Mouse (Mus musculus) spleen, adult 2 months (tissue): ENCODE data around the gene Vax1. TPM values are rescaled to one million over a fixed set of nuclear protein-coding genes. Genes with fewer than 3 reads are reported as not detected.

ENCODE experiments used
- DNase-seq, 2 experiments: peaks; one replicate each; pipeline versions ENCODE4 v3.0.0 to v3.0.0-alpha.2; 2012 to 2021; ENCODE audit warnings: low spot score in 2 of 2, low read depth in 1 of 2
- H3K27ac ChIP-seq: fragments of 200-500 bp; 2 replicates; pipeline ENCODE4 v1.5.1; 2012; ENCODE audit warnings: low read length, inconsistent platforms; ENCODE audit not compliant: insufficient read depth
- H3K27me3 ChIP-seq: fragments of 200-500 bp; 2 replicates; pipeline ENCODE4 v1.6.1; 2012; ENCODE audit warnings: mild to moderate bottlenecking, moderate library complexity, low read length, inconsistent platforms; ENCODE audit not compliant: control insufficient read depth, insufficient read depth
- H3K36me3 ChIP-seq: fragments of 200-500 bp; 2 replicates; pipeline ENCODE4 v1.6.1; 2012; ENCODE audit warnings: mild to moderate bottlenecking, low read length, inconsistent platforms; ENCODE audit not compliant: control insufficient read depth, insufficient read depth
- H3K4me1 ChIP-seq: fragments of 200-500 bp; 2 replicates; pipeline ENCODE4 v1.6.1; 2011; ENCODE audit warnings: inconsistent platforms; ENCODE audit not compliant: control insufficient read depth, insufficient read depth, insufficient read length
- H3K4me3 ChIP-seq: fragments of 200-500 bp; 2 replicates; pipeline ENCODE4 v1.5.1; 2011; ENCODE audit warnings: mild to moderate bottlenecking, inconsistent platforms; ENCODE audit not compliant: insufficient read depth, insufficient read length; ENCODE audit errors: extremely low read depth
- CTCF ChIP-seq: fragments of 200-500 bp; IDR thresholded peaks from 2 replicates; pipeline ENCODE4 v1.5.1; 2011; ENCODE audit warnings: mild to moderate bottlenecking, inconsistent platforms; ENCODE audit not compliant: insufficient read depth, insufficient read length, insufficient replicate concordance; ENCODE audit errors: extremely low read depth
- POLR2A ChIP-seq: fragments of 200-500 bp; IDR thresholded peaks from 2 replicates; pipeline ENCODE4 v1.6.1; 2011; ENCODE audit warnings: low read depth, low read length, inconsistent platforms
- WGBS: fragments of 180-500 bp; shearing (Covaris S2); methylation state at CpG from one replicate; pipeline ENCODE4 v1.1.7; 2018; 5-methylcytosine and 5-hydroxymethylcytosine counted together
- polyA plus RNA-seq: library from polyadenylated mRNA; depleted of rRNA; stranded (reverse); fragments of >200 nt; gene quantifications from 2 replicates; pipeline ENCODE4 v1.2.3, GENCODE M21; 2012; rRNA removed

Vax1 gene
- not detected in 2 replicates for polyA plus RNA-seq

- 4% methylated on average over 54 of the region's 54 CpGs for WGBS
- TF ChIP-seq POLR2A (no peak), CTCF (no peak)
- H3K27ac ChIP-seq = no peak within 1 kb of the TSS
- no peak within 1 kb of the TSS for H3K4me3 ChIP-seq
- H3K27me3 ChIP-seq = peaks cover 39% of the 10 kb centered on the region
- H3K36me3 ChIP-seq = no peaks in the 10 kb centered on the region
- DNase-seq = no peak
- no peaks in the 10 kb centered on the region; the same call in 1 of the 2 replicates for H3K4me1 ChIP-seq
These were observed at the start of gene Vax1 for GRCm38 (mm10) chr19:59169936-59170765. Gene Vax1 (minus strand): TSS chr19:59170056.

GRCm38 (mm10) chr19:59218991-59219390, 49.1 kb upstream of the Vax1 start, which contains the start of gene Kcnk18:
Gene Kcnk18 (plus strand): TSS chr19:59219214.
- Histone ChIP-seq H3K27me3 (no peaks in the 10 kb centered on the region), H3K4me3 (no peak within 1 kb of the TSS), H3K27ac (no peak within 1 kb of the TSS), H3K4me1 (no peaks in the 10 kb centered on the region), H3K36me3 (no peaks in the 10 kb centered on the region)
- no peak for DNase-seq
- 83% methylated on average over 8 of the region's 8 CpGs for WGBS
- no peak for TF ChIP-seq POLR2A
- TF ChIP-seq CTCF = no peak

GRCm38 (mm10) chr19:59216891-59217290, 47.0 kb upstream of the Vax1 start:
- WGBS = 86% methylated on average over 3 of the region's 3 CpGs
- no peaks in the 10 kb centered on the region for H3K36me3 ChIP-seq
- no peaks in the 10 kb centered on the region; the same call in 1 of the 2 replicates for H3K27me3 ChIP-seq
- H3K27ac ChIP-seq = no peak overlapping the region
- H3K4me1 ChIP-seq = no peaks in the 10 kb centered on the region
- TF ChIP-seq CTCF = no peak
- no peak for TF ChIP-seq POLR2A
- no peak overlapping the region for H3K4me3 ChIP-seq
- DNase-seq = no peak

DNA sequence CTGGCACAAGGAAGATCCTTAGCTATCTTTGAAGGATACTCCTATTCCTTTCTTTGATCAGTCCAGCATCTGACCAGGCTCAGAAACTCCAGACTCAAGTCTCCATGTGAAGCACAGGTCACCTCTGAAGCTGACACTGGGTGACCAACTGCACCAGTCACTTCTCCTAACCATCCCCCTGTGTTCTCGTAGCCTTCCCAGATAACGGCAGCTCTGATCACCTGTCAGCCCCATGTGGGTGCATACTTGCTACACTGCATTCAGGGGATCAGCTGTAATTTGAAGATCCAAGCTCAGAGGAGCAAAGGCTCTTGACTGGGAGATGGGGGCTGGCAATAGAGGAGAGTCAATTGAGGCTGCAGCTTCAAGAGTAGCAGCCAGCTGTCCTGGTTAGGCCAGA, 39.1 kb upstream of the Vax1 start:
- 67% methylated on average over 2 of the region's 2 CpGs for whole genome bisulfite sequencing

GRCm38 (mm10) chr19:59208475-59208874, 38.6 kb upstream of the Vax1 start:
- Histone ChIP-seq H3K27me3 (no peaks in the 10 kb centered on the region), H3K27ac (no peak overlapping the region), H3K4me1 (no peaks in the 10 kb centered on the region), H3K4me3 (no peak overlapping the region), H3K36me3 (no peaks in the 10 kb centered on the region)
- WGBS = 32% methylated on average over 5 of the region's 5 CpGs
- TF ChIP-seq CTCF (peak; percentile 47; the same call in 1 of the 2 replicates), POLR2A (no peak)
- peak; percentile 19 to 35 for DNase-seq

More for the DNA sequence above, 39.1 kb upstream of the Vax1 start:
- no peak for TF ChIP-seq POLR2A
- no peak for TF ChIP-seq CTCF
- Histone ChIP-seq H3K27ac (no peak overlapping the region), H3K36me3 (no peaks in the 10 kb centered on the region), H3K27me3 (no peaks in the 10 kb centered on the region; the same call in 1 of the 2 replicates), H3K4me3 (no peak overlapping the region), H3K4me1 (no peaks in the 10 kb centered on the region)
- no peak for DNase-seq

- H3K4me1 ChIP-seq = no peaks in the 10 kb centered on the region
- WGBS = 22% methylated on average over 7 of the region's 7 CpGs
These were observed 28.3 kb upstream of the Vax1 start for GRCm38 (mm10) chr19:59198161-59198560.

More at GRCm38 (mm10) chr19:59198161-59198560, 28.3 kb upstream of the Vax1 start:
- peak; percentile 83; the same call in 1 of the 2 replicates for TF ChIP-seq CTCF
- no peak for TF ChIP-seq POLR2A
- DNase-seq = peak; percentile 4 to 47
- Histone ChIP-seq H3K27ac (no peak overlapping the region), H3K36me3 (no peaks in the 10 kb centered on the region), H3K27me3 (peaks cover 18% of the 10 kb centered on the region), H3K4me3 (no peak overlapping the region)
